Mouse (Mus musculus) G1E (cell line): ENCODE measurements around the gene Sult5a1. TPM values are rescaled to one million over a fixed set of nuclear protein-coding genes. Genes with fewer than 3 reads are reported as not detected.

Source experiments
- ATAC-seq: 2 replicates; pipeline ENCODE4 v1.8.0; 2016; ENCODE audit warnings: mild to moderate bottlenecking; ENCODE audit not compliant: insufficient number of reproducible peaks, poor library complexity, low FRiP score, severe bottlenecking; ENCODE audit errors: extremely low read depth
- DNase-seq: peaks from one replicate; pipeline ENCODE4 v3.0.0; 2012; ENCODE audit warnings: low spot score
- H3K27me3 ChIP-seq: 2 replicates; pipeline ENCODE4 v1.6.1; 2012; ENCODE audit warnings: mild to moderate bottlenecking, low read length, inconsistent platforms; ENCODE audit not compliant: insufficient read depth
- H3K36me3 ChIP-seq: replicated peaks from 2 replicates; pipeline ENCODE3; 2012; ENCODE audit warnings: mild to moderate bottlenecking, inconsistent platforms
- H3K4me1 ChIP-seq: 2 replicates; pipeline ENCODE4 v1.6.1; 2012; ENCODE audit warnings: low read depth, low read length, inconsistent platforms, mixed read lengths; ENCODE audit not compliant: insufficient read depth
- H3K4me3 ChIP-seq: 2 replicates; pipeline ENCODE4 v1.5.1; 2012; ENCODE audit warnings: low read depth, mild to moderate bottlenecking, inconsistent platforms, low read length, moderate library complexity, mixed read lengths
- H3K9me3 ChIP-seq: replicated peaks from 2 replicates; pipeline ENCODE4 v1.6.1; 2012; ENCODE audit warnings: inconsistent platforms
- CTCF ChIP-seq: IDR thresholded peaks from 2 replicates; pipeline ENCODE4 v1.5.1; 2012; ENCODE audit warnings: low read depth, low read length, inconsistent platforms, mixed read lengths
- GATA1 ChIP-seq: IDR thresholded peaks from 2 replicates; pipeline ENCODE4 v1.6.1; 2012; ENCODE audit warnings: borderline replicate concordance, low read length, inconsistent platforms, mixed read lengths
- GATA2 ChIP-seq: IDR thresholded peaks from 2 replicates; pipeline ENCODE4 v1.6.1; 2012; ENCODE audit warnings: low read depth, low read length, inconsistent platforms, borderline replicate concordance
- POLR2AphosphoS5 ChIP-seq: IDR thresholded peaks from 2 replicates; pipeline ENCODE4 v1.6.1; 2012; ENCODE audit warnings: low read depth, low read length, inconsistent platforms; ENCODE audit not compliant: insufficient replicate concordance
- TAL1 ChIP-seq: conservative IDR thresholded peaks from 2 replicates; pipeline ENCODE4 v1.6.1; 2012; ENCODE audit warnings: low read depth, low read length, inconsistent platforms, mixed read lengths
- polyA plus RNA-seq: library from polyadenylated mRNA; stranded (reverse); fragments of >175 nt; gene quantifications from 2 replicates; pipeline ENCODE4 v1.2.3, GENCODE M21; 2012
- total RNA-seq, 2 experiments: library from RNA; stranded (forward) in 1 of 2; stranded (reverse) in 1 of 2; fragments of 200-1000 nt in 1 of 2; fragments of >200 nt in 1 of 2; fragmentation: Nextera tagmentation in 1 of 2; gene quantifications; 2 replicates each; pipeline ENCODE4 v1.2.3; 2014 to 2017

The Sult5a1 gene
- total and polyA plus RNA-seq, 3 experiments: 0.11 TPM; not detected in 2

DNA sequence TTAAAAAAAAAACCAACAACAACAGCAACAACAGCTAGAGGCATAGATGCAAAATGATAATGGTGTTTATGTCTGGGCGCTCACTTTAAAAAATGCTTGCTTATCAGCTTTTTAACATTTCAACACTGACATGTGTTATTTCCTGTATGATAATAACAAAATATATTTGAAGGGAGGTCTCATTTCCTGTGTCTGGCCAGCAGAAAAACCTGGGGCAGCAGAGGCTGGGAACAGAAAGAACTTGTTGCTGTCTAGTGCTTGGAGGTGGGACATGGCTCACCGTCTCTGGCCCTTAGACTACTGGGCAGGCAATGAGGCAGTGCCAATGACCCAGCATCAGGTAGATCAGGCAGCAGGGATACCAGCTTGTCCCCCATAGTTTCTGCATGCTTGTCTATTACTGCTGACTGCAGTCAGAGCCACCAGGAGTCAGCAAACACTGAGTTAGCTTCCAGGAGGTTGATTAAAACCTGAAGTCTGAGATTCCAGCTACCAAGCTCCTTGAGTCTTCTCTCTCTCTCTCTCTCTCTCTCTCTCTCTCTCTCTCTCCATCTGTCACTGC lies 44.1 kb downstream of the Sult5a1 start:
- ATAC-seq (peak; percentile 5; the same call in 1 of the 2 replicates), DNase-seq (peak; percentile 33)
- no peak for TF ChIP-seq CTCF
- no peak for TF ChIP-seq TAL1
- no peak for TF ChIP-seq POLR2AphosphoS5
- TF ChIP-seq GATA1: no peak
- TF ChIP-seq GATA2: no peak
- Histone ChIP-seq H3K36me3 (peaks cover 2% of the 10 kb centered on the region), H3K4me1 (peaks cover 81% of the 10 kb centered on the region), H3K9me3 (no peaks in the 10 kb centered on the region), H3K4me3 (peak overlapping the region; percentile 55; the same call in 1 of the 2 replicates), H3K27me3 (peaks cover 7% of the 10 kb centered on the region)

DNA sequence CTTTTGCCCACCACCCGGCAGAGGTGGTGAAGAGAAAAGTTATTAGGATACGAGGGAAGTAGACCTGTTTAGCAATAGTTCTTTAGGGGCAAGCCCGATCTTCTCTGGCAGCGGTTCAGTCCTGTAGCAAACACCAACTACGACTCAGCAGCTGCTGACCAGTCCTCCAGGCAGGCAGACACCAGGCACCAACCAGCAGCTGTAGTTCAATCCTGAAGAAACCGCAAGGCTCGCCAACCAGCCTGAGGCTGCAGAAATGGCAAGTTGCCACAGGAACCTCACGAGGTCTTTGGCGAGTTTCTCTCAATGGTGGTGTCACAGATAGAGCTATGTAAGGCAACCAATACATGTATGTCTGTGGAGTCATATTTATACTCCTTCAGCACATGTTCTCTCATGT lies 45.2 kb downstream of the Sult5a1 start:
- no peak for DNase-seq
- Histone ChIP-seq H3K36me3 (no peaks in the 10 kb centered on the region), H3K4me3 (peak overlapping the region; percentile 3; the same call in 1 of the 2 replicates), H3K9me3 (no peaks in the 10 kb centered on the region), H3K4me1 (peaks cover 70% of the 10 kb centered on the region), H3K27me3 (peaks cover 5% of the 10 kb centered on the region; the same call in 1 of the 2 replicates)
- ATAC-seq: no peak
- TF ChIP-seq GATA1: no peak

DNA sequence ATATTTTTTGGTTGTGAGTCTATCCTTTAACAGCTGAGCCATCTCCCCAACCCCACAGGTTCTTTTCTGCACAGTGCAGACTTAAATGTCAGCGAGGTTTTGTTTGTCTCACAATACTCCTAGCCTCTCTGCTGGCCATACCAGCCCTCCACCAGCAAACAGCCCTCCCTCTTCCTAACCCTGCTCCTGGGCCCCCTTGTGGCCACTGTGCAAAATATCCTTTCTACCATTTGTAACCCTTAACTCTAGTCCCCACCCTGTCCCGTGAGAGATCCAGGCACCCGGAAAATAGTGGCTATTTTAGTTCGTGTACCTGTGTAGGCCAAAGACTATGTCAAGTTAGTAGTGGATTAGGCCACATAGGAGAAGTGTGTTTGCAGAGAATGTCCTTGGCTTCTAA lies 47.5 kb downstream of the Sult5a1 start:
- Histone ChIP-seq H3K9me3 (no peaks in the 10 kb centered on the region), H3K27me3 (no peaks in the 10 kb centered on the region), H3K4me3 (no peak overlapping the region), H3K4me1 (peaks cover 47% of the 10 kb centered on the region), H3K36me3 (peaks cover under 1% of the 10 kb centered on the region)
- DNase-seq: peak; percentile 66
- ATAC-seq: 0 out of 2 replicates have a peak, but pooled peaks have one; percentile 11
- TF ChIP-seq CTCF: peak; percentile 60
- TF ChIP-seq TAL1: no peak

DNA sequence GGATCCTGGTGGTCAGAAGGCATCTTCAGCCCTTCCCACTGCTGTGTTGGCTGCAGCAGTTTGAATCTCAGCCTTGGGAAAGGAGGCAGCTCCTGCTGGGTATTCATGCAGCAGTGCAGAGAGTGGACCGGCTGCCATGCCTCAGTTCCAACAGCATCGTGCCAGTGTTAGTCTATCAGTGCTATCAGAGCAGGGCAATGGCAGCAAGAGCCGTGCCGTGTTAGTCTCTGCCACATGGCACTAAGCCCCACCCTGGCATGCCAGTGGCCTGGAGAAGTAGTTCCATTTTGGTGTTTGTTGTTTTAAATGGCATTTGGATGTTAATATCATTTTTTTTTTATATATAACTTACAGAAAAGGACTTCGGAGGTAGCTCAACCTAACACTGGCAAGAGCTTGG lies 49.2 kb downstream of the Sult5a1 start:
- no peaks in the 10 kb centered on the region for H3K9me3 ChIP-seq
- H3K4me1 ChIP-seq: peaks cover 46% of the 10 kb centered on the region
- TF ChIP-seq GATA1 (no peak), POLR2AphosphoS5 (no peak), GATA2 (no peak)
- no peak overlapping the region for H3K4me3 ChIP-seq
- H3K36me3 ChIP-seq: peaks cover 17% of the 10 kb centered on the region
- ATAC-seq (no peak), DNase-seq (no peak)
- H3K27me3 ChIP-seq: no peaks in the 10 kb centered on the region

DNA sequence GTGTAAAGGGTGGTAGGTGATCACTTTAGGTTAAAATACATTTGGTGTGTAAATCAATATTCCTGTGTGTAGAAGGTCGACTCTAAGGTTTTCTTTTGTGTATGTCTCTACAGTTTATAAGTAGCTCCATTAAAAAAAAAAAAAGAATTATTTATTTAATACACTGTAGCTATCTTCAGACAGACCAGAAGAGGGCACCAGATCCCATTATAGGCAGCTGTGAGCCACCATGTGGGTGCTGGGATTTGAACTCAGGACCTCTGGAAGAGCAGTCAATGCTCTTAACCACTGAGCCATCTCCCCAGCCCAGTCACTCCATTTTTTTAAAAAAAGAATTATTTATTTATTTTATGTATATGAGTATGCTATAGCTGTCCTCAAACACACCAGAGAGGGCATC lies 50.1 kb downstream of the Sult5a1 start:
- no peak overlapping the region for H3K4me3 ChIP-seq
- ATAC-seq (no peak), DNase-seq (no peak)
- peaks cover 27% of the 10 kb centered on the region for H3K36me3 ChIP-seq
- H3K27me3 ChIP-seq: no peaks in the 10 kb centered on the region
- H3K9me3 ChIP-seq: no peaks in the 10 kb centered on the region
- no peak for TF ChIP-seq GATA1
- TF ChIP-seq POLR2AphosphoS5: no peak
- no peak for TF ChIP-seq CTCF
- no peak for TF ChIP-seq TAL1
- TF ChIP-seq GATA2: no peak
- H3K4me1 ChIP-seq: peaks cover 39% of the 10 kb centered on the region

DNA sequence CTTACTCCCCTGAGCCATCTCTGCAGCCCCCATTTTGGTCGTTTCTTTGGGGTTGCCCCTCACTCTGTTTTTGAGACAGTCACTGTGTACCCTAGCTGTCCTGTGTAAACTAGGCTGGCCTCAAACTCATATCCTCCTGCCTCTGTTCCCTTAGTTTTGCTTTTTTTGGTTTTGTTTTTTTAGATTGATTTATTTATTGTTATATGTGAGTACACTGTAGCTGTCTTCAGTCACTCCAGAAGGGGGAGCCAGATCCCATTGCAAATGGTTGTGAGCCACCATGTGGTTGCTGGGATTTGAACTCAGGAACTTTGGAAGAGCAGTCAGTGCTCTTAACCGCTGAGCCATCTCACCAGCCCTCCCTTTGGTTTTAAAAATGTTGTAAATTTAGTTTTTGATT lies 51.6 kb downstream of the Sult5a1 start:
- Histone ChIP-seq H3K4me3 (no peak overlapping the region), H3K9me3 (no peaks in the 10 kb centered on the region), H3K27me3 (no peaks in the 10 kb centered on the region), H3K4me1 (peaks cover 30% of the 10 kb centered on the region), H3K36me3 (peaks cover 33% of the 10 kb centered on the region)
- TF ChIP-seq TAL1 (no peak), CTCF (no peak), GATA1 (no peak), POLR2AphosphoS5 (no peak), GATA2 (no peak)
- DNase-seq (no peak), ATAC-seq (no peak)
